Mouse (Mus musculus) mature B cell (primary cell): ENCODE measurements around the gene Myo5a.
"Not testable (repeated sequence)": the region's sequence is repeated elsewhere in the genome, so short reads cannot be mapped to it uniquely, and the experiment has no call there.

Source experiments
- in situ Hi-C: fragments of 300-500 bp; cut with MboI; formaldehyde crosslinking; loops from 2 replicates; pipeline ENCODE4 v1.14.3; 2019

The Myo5a gene

GRCm38 (mm10) chr9:75248359-75248758 is 177.5 kb downstream of the Myo5a start:
- in situ Hi-C loops: no loop called here

GRCm38 (mm10) chr9:75248874-75249273 is 178.1 kb downstream of the Myo5a start:
- in situ Hi-C loops: no loop called here

GRCm38 (mm10) chr9:75253158-75253557 is 182.3 kb downstream of the Myo5a start:
- in situ Hi-C loops: not testable (repeated sequence)

GRCm38 (mm10) chr9:75253766-75254165 is 183.0 kb downstream of the Myo5a start:
- in situ Hi-C loops: no loop called here

GRCm38 (mm10) chr9:75254196-75254955 is 183.6 kb downstream of the Myo5a start:
- in situ Hi-C loops: no loop called here

GRCm38 (mm10) chr9:75255820-75256545 is 185.2 kb downstream of the Myo5a start:
- in situ Hi-C loops: no loop called here

GRCm38 (mm10) chr9:75258792-75259191 is 188.0 kb downstream of the Myo5a start:
- in situ Hi-C loops: no loop called here

- in situ Hi-C loops: no loop called here
Measured at GRCm38 (mm10) chr9:75259656-75260055, 188.8 kb downstream of the Myo5a start.

GRCm38 (mm10) chr9:75261332-75261872 is 190.6 kb downstream of the Myo5a start:
- in situ Hi-C loops: no loop called here

GRCm38 (mm10) chr9:75262235-75262826 is 191.5 kb downstream of the Myo5a start:
- in situ Hi-C loops: no loop called here

- in situ Hi-C loops: no loop called here
Measured at GRCm38 (mm10) chr9:75264008-75264718, 193.3 kb downstream of the Myo5a start.

- in situ Hi-C loops: no loop called here
Measured at GRCm38 (mm10) chr9:75267147-75267546, 196.3 kb downstream of the Myo5a start.

GRCm38 (mm10) chr9:75270382-75270781 is 199.6 kb downstream of the Myo5a start:
- in situ Hi-C loops: no loop called here

GRCm38 (mm10) chr9:75271539-75271938 is 200.7 kb downstream of the Myo5a start:
- in situ Hi-C loops: no loop called here
